Mouse (Mus musculus): ENCODE measurements at regions not wholly inside any gene's neighbourhood (a gene's known extent, or its start where the extent isn't known, plus 50 kb on each side); places are given as distances from the start of the nearest gene placed in this dataset.

DNA sequence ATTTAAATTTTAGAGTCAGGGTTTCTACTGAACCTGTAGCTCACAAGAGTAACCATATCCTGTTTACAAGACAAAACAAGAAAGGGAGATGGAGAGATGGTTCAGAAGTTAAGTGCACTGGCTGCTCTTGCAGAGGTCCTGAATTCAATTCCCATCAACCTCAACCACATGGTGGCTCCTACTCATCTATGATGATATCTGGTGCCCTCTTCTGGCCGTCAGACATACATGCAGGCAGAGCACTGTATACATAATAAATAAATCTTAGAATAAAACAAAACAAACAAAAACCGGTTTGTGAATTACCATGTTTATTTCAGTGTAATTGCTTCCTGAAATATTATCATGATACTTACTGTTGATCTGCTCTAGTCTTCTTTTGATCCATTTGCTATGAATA, 845.4 kb downstream of the Pcdh18 start:
- DNase-seq (ENCODE audit: low read depth, low spot score): no peak

DNA sequence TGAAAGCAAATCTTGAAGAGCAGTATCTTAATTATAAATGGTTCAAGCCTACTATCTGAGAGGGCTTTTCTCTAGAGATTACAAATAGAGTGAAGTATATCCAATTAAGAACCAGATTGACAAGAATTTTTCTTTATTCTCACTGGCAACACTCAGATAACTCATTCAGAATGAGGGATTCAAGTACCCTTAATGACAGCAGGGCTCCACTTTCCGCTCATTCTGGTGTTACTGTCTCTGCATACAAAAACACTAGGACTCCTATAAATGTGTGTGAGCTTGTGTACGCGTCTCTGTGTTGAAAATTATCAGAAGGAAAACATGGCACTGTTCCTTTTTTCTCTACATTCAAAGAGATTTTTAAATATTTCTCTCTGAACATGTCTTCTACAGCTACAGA, 866.7 kb downstream of the Pcdh18 start:
- DNase-seq (ENCODE audit: low read depth, low spot score): no peak

DNA sequence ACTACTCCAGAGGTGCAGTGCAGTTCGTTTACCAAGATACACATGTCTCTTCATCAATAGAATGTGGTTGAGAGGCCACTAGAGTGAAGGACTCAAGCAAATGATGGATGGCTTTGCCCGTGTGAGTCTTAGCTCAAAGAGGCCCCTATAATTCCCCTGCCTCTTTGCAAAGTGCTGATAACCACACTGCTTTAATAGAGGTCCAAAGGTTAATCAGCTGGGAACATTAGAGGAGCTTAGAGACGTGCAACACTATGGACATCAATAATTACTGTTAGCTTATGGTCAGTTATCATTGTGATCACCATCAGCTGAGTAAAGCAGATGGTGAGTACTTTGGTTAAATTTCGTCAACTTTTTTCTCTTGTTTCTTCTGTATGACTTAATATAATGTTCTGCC, 869.2 kb downstream of the Pcdh18 start:
- no peak for DNase-seq (ENCODE audit: low read depth, low spot score)

DNA sequence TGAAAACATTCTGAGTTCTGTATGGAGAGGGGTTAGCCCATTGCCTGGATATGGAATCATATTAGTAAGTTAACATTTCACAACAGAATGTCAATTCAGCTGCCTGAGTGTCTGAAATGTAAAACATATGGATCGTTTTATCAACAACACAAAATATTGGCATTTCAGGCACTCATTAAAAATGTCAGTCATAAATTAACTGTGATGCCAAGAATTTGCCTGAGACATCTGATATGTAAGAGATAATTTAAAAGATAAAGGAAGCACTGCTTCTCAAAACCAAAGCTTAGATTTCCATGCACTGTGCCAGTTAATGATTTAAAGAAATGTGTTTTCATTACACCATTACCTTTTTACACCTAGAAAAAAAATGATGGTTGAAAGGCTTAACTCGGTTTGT, 887.6 kb downstream of the Pcdh18 start:
- DNase-seq (ENCODE audit: low read depth, low spot score): no peak

DNA sequence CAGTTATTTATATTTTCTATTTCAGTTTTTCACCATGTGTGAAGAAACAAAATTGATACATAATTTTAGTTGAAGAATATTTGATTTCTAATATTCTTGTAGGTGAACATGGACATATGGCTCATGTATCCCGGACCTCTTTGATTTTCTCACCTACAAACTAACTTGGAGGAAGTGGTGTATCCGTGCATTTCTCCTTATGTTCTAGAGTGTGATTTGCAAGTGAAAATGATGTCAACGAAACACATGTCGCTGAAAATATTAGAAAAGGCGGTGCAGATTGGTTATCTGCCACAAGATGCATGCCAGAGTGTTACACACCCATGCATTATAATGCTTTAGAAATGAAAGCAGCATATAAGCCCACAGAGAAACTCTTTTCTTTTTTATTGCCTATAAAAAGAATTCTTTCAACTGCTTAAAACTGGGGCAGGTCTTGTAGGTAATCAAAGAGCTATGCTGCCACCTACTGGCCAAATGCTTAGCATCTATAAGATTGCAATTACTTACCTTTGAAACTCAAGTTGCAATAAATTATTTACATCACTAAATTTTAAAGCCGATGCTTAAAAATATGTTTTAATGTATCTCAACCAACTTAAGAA, 911.0 kb downstream of the Pcdh18 start:
- DNase-seq (ENCODE audit: low read depth, low spot score): peak; percentile 61

DNA sequence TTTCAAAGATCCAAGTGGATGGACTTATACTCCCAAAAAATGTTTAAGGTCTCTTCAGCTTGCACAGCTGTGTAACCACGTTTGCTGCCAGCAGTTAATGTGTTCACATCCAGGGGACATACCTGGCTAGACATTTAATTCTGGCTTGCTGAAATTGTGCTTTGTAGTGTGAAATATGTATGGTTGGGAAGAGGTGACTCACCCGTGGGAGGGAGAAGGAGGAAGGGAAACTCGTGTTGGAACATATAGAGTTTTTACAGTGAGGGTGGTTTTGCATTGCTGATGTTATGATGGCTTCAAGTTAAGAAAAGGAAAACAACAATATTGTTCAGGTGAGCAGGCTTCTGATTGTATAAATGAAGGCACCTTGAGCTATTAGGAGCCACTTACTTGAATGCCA, 916.4 kb downstream of the Pcdh18 start:
- DNase-seq (ENCODE audit: low read depth, low spot score): no peak

DNA sequence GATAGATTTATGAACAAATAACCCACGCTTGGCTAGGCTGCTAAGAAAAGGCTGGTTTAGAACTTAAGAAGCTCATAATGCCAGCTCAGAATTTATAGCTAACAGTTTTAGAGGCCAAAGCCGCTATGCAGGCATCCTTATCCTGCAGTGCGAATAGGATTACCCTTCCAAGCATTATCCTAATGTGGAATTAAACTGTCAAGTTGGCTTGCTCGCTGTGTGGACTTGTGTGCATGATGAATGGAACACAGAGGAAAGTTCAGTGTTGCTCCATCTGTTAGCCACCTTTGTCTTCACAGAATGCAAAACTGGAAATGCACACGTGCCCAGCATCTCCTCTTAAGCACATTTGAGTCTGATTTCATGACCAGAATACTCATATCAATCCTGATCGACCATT, 933.8 kb downstream of the Pcdh18 start:
- peak; percentile 7 for DNase-seq (ENCODE audit: low read depth, low spot score)

DNA sequence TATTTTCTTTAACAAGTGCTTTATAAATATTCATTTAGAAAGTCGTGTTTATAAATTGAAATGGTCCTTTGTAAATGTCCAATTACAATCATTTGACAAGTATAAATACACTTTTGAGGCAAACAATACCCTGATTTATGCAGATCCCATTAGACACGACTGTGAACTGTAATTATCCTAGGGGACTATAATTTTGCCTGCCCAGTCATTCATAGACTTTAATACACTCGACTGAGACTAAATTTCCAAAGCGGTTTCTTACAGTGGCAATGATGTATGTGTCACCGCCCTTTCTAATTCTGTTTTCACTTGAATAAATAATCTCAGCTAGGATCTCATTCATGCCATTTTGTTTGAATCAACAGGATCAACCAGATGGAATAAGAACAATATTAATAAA, 952.7 kb downstream of the Pcdh18 start:
- no peak for DNase-seq (ENCODE audit: low read depth, low spot score)

DNA sequence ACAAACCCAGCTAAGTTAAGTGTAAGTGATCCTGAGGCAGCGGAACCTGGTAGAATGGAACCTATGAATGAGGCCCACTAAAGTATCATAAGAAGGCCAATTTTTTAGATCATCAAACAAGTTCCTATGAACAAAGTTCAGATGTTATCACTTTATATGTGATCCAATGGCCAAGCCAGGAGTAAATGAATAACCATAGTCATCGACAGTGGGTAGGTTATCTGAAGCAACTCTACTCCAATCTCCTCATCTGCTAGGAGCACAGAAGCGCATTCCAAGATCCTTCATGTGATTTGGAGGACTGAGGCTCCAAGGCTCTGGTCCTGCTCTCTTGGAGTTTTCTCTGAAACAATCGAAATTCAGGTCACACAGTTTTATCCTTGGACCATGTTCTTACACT, 985.4 kb downstream of the Pcdh18 start:
- DNase-seq (ENCODE audit: low read depth, low spot score): no peak

Data from embryo, embryonic 11.5 days (tissue).